Mouse (Mus musculus) midbrain, embryonic 15.5 days (tissue): ENCODE results near the gene Gm3298. TPM values are rescaled to one million over a fixed set of nuclear protein-coding genes. Genes with fewer than 3 reads are reported as not detected.
"Not testable (repeated sequence)": the region's sequence is repeated elsewhere in the genome, so short reads cannot be mapped to it uniquely, and the experiment has no call there.

Experiments
- ATAC-seq: fragments of 200-750 bp; cut with Nextera tagmentation; replicated peaks from 2 replicates; pipeline ENCODE4 v1.8.0; 2017; ENCODE audit warnings: moderate TSS enrichment
- H3K27ac ChIP-seq: fragments of 300-500 bp; sonication (generic); 2 replicates; pipeline ENCODE4 v1.5.1; 2015; ENCODE audit warnings: mild to moderate bottlenecking, inconsistent platforms
- H3K27me3 ChIP-seq: fragments of 300-500 bp; sonication (generic); replicated peaks from 2 replicates; pipeline ENCODE4 v1.6.1; 2015; ENCODE audit warnings: inconsistent platforms
- H3K36me3 ChIP-seq: fragments of 300-500 bp; sonication (generic); replicated peaks from 2 replicates; pipeline ENCODE4 v1.6.1; 2015; ENCODE audit warnings: inconsistent platforms
- H3K4me1 ChIP-seq: fragments of 300-500 bp; sonication (generic); 2 replicates; pipeline ENCODE4 v1.6.1; 2015; ENCODE audit warnings: inconsistent platforms
- H3K4me2 ChIP-seq: fragments of 300-500 bp; sonication (generic); 2 replicates; pipeline ENCODE4 v1.6.1; 2015; ENCODE audit warnings: inconsistent platforms, mild to moderate bottlenecking, moderate library complexity
- H3K4me3 ChIP-seq: fragments of 300-500 bp; sonication (generic); 2 replicates; pipeline ENCODE4 v1.5.1; 2015; ENCODE audit warnings: mild to moderate bottlenecking, inconsistent platforms
- H3K9ac ChIP-seq: fragments of 300-500 bp; sonication (generic); 2 replicates; pipeline ENCODE4 v1.6.1; 2015; ENCODE audit warnings: mild to moderate bottlenecking, inconsistent platforms
- H3K9me3 ChIP-seq: fragments of 300-500 bp; sonication (generic); 2 replicates; pipeline ENCODE4 v1.6.1; 2016; ENCODE audit warnings: inconsistent platforms
- WGBS: fragments of 180-500 bp; shearing (Covaris S2); methylation state at CpG from one replicate; pipeline ENCODE4 v1.1.7; 2015; ENCODE audit warnings: mixed read lengths; 5-methylcytosine and 5-hydroxymethylcytosine counted together
- polyA plus RNA-seq: library from polyadenylated mRNA; unstranded; fragments of >200 nt; fragmentation: Nextera tagmentation; extraction: Ambion mirVana; gene quantifications from 2 replicates; pipeline ENCODE4 v1.2.1, GENCODE M21; 2015

Gm3298 gene
- 1.0 TPM in 1 of 2 replicates, not detected in the other for polyA plus RNA-seq

- H3K4me2 ChIP-seq, H3K27ac ChIP-seq, H3K36me3 ChIP-seq, H3K9me3 ChIP-seq, H3K4me3 ChIP-seq, H3K4me1 ChIP-seq, H3K27me3 ChIP-seq, H3K9ac ChIP-seq, ATAC-seq: not testable (repeated sequence)
- 69% methylated on average over 1 of the region's 2 CpGs for WGBS
Observed at GRCm38 (mm10) chr14:5015591-5015990, at the start of gene Gm3298. Gene Gm3298 (plus strand): TSS chr14:5015891.

- not testable (repeated sequence) for H3K4me1 ChIP-seq, H3K9ac ChIP-seq, H3K36me3 ChIP-seq, ATAC-seq, H3K9me3 ChIP-seq, H3K27me3 ChIP-seq, H3K4me2 ChIP-seq, H3K27ac ChIP-seq, H3K4me3 ChIP-seq
Observed at GRCm38 (mm10) chr14:4983635-4984034, 32.1 kb upstream of the Gm3298 start, which contains the start of gene Gm8297. Gene Gm8297 (plus strand): TSS chr14:4983935.

- H3K27me3 ChIP-seq, H3K36me3 ChIP-seq, ATAC-seq, H3K27ac ChIP-seq, H3K9me3 ChIP-seq, H3K4me3 ChIP-seq, H3K9ac ChIP-seq, H3K4me1 ChIP-seq, H3K4me2 ChIP-seq: not testable (repeated sequence)
- WGBS = no CpG with 5 or more reads among the region's 3 CpGs
Observed at GRCm38 (mm10) chr14:5050329-5050728, 34.6 kb downstream of the Gm3298 start, which contains the start of gene 4930555G01Rik. Gene 4930555G01Rik (plus strand): TSS chr14:5050629.

Other genes with a start within 250 kb of the Gm3298 start
- not detected in 2 replicates for gene Gm9602, start 239.6 kb upstream of the Gm3298 start, polyA plus RNA-seq
- not detected in 2 replicates for gene Gm3269, start 177.8 kb upstream of the Gm3298 start, polyA plus RNA-seq
- 4.4 and 5.2 TPM in 2 replicates for gene Gm3264, start 160.3 kb upstream of the Gm3298 start, polyA plus RNA-seq
- gene Gm3278, start 123.5 kb upstream of the Gm3298 start, polyA plus RNA-seq = not detected in 2 replicates
- gene Gm8297, start 32.0 kb upstream of the Gm3298 start, polyA plus RNA-seq = not detected in 2 replicates
- not detected in 2 replicates for gene 4930555G01Rik, start 34.7 kb downstream of the Gm3298 start, polyA plus RNA-seq
- gene Gm8281, start 55.1 kb downstream of the Gm3298 start, polyA plus RNA-seq = 10.7 and 12.0 TPM in 2 replicates
- not detected in 2 replicates for gene Gm8279, start 115.6 kb downstream of the Gm3298 start, polyA plus RNA-seq
- gene Gm3317, start 148.6 kb downstream of the Gm3298 start, polyA plus RNA-seq = not detected in 2 replicates
- gene Gm8271, start 169.9 kb downstream of the Gm3298 start, polyA plus RNA-seq = not detected in 2 replicates
- 0.19 TPM in 1 of 2 replicates, not detected in the other for gene Gm3526, start 244.7 kb downstream of the Gm3298 start, polyA plus RNA-seq